Mouse (Mus musculus): ENCODE results near the gene Nkx2-3. TPM values are rescaled to one million over a fixed set of nuclear protein-coding genes. Genes with fewer than 3 reads are reported as not detected.

The Nkx2-3 gene
- polyA plus RNA-seq, 1 experiment from 2014 or later = not detected

DNA sequence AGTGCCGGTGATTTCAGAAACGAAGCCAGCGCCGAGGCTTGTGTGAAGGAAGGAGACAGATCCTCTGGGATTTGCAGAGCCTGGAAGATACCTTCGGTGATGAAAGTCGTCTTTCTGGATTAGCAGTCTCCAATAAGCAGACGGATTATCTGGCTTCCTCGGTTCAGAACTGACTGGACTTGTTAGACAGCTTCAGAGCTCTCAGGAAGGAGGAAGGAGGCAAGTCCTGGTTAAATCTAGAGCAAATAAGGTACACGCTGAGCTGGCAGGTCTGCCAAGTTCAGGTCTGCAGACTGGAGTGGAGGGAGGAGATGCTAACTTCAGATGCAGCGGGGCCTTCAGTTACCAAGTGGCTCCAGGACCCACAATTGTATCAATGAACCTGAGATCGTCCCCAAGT, 29.7 kb downstream of the Nkx2-3 start:
- WGBS = 76% methylated on average over 11 of the region's 11 CpGs
- H3K27ac ChIP-seq = no peak overlapping the region
- no peak overlapping the region for H3K9ac ChIP-seq
- H3K9me3 ChIP-seq = no peaks in the 10 kb centered on the region
- no peak overlapping the region for H3K4me3 ChIP-seq
- no peaks in the 10 kb centered on the region for H3K36me3 ChIP-seq
- H3K27me3 ChIP-seq (replicated peaks) = no peaks in the 10 kb centered on the region
- no peaks in the 10 kb centered on the region for H3K4me1 ChIP-seq
- H3K4me2 ChIP-seq (replicated peaks) = no peak overlapping the region
- ATAC-seq (ENCODE audit: low FRiP score, low read depth) = no peak

DNA sequence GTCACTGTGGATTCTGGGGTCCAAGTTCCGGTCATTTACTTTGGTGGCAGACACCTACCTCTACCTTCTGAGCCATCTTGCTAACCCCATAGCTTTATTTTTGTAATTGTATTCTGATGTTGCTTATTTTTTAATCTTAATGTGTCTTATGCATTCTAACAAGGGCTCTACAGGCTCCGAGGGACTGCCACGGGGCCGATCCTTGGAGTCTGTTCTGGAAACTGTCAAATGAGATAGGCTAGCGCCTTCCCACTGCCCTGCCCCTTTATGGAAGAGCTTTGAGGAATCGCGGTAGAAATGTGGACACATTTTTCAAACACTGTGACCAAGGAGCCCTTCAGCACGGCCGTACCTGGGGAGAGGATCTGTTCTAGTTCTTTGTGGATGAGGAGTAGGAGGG, 30.7 kb downstream of the Nkx2-3 start:
- H3K27me3 ChIP-seq (replicated peaks) = no peaks in the 10 kb centered on the region
- no peak for ATAC-seq (ENCODE audit: low FRiP score, low read depth)
- no peak overlapping the region for H3K4me2 ChIP-seq (replicated peaks)
- 80% methylated on average over 9 of the region's 9 CpGs for WGBS
- no peaks in the 10 kb centered on the region for H3K36me3 ChIP-seq
- no peaks in the 10 kb centered on the region for H3K9me3 ChIP-seq
- no peak overlapping the region for H3K27ac ChIP-seq
- H3K9ac ChIP-seq = no peak overlapping the region
- H3K4me1 ChIP-seq = no peaks in the 10 kb centered on the region
- H3K4me3 ChIP-seq = no peak overlapping the region

DNA sequence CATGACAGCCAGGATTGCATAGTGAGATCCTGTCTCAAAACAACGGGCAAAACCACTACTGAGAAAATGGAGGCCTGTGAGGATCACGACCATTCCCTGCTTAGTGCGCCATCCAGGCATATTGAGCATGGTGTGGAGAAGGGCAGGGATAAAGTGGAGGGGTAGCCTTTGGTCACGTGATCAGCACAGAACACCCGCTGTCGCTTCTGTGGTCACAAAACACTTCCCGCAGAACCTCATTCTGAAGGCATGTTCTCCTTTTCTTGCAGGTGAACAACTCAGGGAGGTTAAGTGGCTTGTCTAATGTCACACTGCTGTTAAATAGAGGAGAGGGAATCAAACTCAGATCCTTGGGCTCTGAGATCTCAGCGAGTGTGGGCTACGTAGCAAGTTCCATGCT, 33.4 kb downstream of the Nkx2-3 start:
- Histone ChIP-seq H3K27me3 (replicated peaks) (no peaks in the 10 kb centered on the region), H3K27ac (no peak overlapping the region), H3K36me3 (no peaks in the 10 kb centered on the region), H3K9ac (no peak overlapping the region), H3K9me3 (no peaks in the 10 kb centered on the region), H3K4me3 (no peak overlapping the region), H3K4me1 (no peaks in the 10 kb centered on the region), H3K4me2 (replicated peaks) (no peak overlapping the region)
- ATAC-seq (ENCODE audit: low FRiP score, low read depth) = no peak
- WGBS = 91% methylated on average over 9 of the region's 9 CpGs

DNA sequence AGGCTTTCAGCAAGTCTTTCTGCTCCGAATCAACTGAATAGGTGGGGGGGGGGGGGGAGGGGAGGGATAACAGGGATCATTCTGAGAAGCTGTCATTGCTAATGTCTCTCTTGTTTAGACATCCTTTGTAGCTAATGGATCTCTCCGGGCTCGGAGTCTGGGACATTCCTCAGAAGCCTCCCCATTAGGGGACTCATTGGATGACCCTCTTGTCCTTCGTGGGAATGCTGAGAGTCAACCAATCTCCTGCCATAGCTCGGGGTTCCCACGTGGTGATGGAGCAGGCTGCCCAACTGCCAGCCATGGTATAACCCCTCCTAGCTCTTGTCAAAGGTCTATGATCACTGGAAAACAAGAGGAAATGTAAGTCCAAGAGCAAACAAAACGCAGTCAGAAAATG, 34.7 kb downstream of the Nkx2-3 start:
- H3K9ac ChIP-seq = no peak overlapping the region
- no peaks in the 10 kb centered on the region for H3K4me1 ChIP-seq
- H3K36me3 ChIP-seq = no peaks in the 10 kb centered on the region
- no peak overlapping the region for H3K4me2 ChIP-seq (replicated peaks)
- no peaks in the 10 kb centered on the region for H3K9me3 ChIP-seq
- no peak overlapping the region for H3K4me3 ChIP-seq
- H3K27me3 ChIP-seq (replicated peaks) = no peaks in the 10 kb centered on the region
- ATAC-seq (ENCODE audit: low FRiP score, low read depth) = no peak
- no peak overlapping the region for H3K27ac ChIP-seq
- 67% methylated on average over 7 of the region's 7 CpGs for WGBS

DNA sequence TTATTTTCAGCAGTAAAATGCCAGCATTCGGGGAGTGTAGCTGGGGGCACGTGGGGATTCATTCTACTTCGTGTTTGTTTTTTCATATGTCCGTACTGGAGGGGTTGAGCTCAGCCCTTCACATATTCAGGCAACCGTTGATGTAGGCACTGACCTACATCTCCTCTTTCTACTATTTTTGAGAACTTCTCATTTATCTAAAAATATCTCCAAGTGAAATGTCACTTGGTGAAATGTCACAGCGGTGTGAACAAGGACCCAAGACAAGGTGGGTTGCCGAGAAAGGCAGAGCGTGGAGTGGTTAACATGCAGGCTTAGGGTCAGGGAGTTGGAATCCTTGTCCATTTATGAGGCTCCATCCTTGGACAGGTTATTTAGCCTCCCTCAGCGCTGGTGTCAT, 35.1 kb downstream of the Nkx2-3 start:
- Histone ChIP-seq H3K4me3 (no peak overlapping the region), H3K27me3 (replicated peaks) (no peaks in the 10 kb centered on the region), H3K36me3 (no peaks in the 10 kb centered on the region), H3K9ac (no peak overlapping the region), H3K27ac (no peak overlapping the region), H3K9me3 (no peaks in the 10 kb centered on the region), H3K4me1 (no peaks in the 10 kb centered on the region), H3K4me2 (replicated peaks) (no peak overlapping the region)
- WGBS = 90% methylated on average over 9 of the region's 9 CpGs
- no peak for ATAC-seq (ENCODE audit: low FRiP score, low read depth)

DNA sequence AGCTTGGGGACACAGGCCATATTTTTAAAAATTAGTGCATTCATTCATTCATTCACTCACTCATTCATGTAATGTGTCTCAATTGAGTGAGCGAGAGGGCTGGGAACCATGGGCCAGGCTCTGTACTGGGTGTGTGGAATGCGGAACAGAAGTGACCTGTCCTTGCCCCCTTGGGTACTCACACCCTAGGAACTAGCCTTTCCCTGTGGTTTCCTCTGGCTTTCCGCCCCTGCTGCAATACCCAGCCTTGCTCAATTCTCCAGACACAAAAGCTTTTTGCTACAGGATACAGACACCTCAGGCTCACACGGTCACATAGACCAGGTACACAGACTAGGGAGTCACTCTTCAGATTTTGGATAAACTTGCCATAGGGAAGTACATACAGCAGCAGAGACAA, 36.2 kb downstream of the Nkx2-3 start:
- H3K9ac ChIP-seq = no peak overlapping the region
- no peaks in the 10 kb centered on the region for H3K36me3 ChIP-seq
- H3K27me3 ChIP-seq (replicated peaks) = no peaks in the 10 kb centered on the region
- no peak for ATAC-seq (ENCODE audit: low FRiP score, low read depth)
- no peak overlapping the region for H3K27ac ChIP-seq
- H3K4me3 ChIP-seq = no peak overlapping the region
- 90% methylated on average over 4 of the region's 4 CpGs for WGBS
- H3K4me2 ChIP-seq (replicated peaks) = no peak overlapping the region
- no peaks in the 10 kb centered on the region for H3K4me1 ChIP-seq
- H3K9me3 ChIP-seq = no peaks in the 10 kb centered on the region

DNA sequence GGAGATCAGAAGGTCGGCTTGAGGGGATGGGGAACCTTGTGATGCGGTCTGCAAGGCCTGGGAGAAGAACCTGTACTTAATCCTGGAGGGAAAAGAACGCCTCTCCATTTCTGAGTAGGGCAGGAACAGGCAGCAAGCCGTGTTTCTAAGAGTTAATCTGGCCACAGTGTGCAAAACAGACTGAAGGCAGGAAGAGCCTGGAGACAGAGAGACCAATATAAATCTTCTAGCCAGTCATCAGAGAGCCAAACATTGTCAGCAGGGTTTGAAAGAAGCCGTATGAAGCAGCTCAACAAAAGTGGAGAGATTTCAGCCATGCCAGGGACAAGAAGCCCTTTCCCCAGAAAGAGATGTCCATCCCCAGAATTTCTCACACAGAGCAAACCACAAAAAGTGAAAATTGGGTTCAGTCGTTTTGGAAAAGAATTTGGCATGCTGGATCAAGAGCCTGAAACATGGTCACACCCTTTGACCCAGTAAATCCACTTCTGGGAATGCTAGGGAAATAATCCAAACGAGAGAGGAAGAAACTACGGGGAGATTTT, 39.2 kb downstream of the Nkx2-3 start:
- no peak overlapping the region for H3K27ac ChIP-seq
- ATAC-seq (ENCODE audit: low FRiP score, low read depth) = no peak
- H3K4me2 ChIP-seq (replicated peaks) = no peak overlapping the region
- H3K4me1 ChIP-seq = no peaks in the 10 kb centered on the region
- 62% methylated on average over 8 of the region's 8 CpGs for WGBS
- no peak overlapping the region for H3K4me3 ChIP-seq
- no peak overlapping the region for H3K9ac ChIP-seq
- H3K9me3 ChIP-seq = no peaks in the 10 kb centered on the region
- no peaks in the 10 kb centered on the region for H3K27me3 ChIP-seq (replicated peaks)
- H3K36me3 ChIP-seq = no peaks in the 10 kb centered on the region

DNA sequence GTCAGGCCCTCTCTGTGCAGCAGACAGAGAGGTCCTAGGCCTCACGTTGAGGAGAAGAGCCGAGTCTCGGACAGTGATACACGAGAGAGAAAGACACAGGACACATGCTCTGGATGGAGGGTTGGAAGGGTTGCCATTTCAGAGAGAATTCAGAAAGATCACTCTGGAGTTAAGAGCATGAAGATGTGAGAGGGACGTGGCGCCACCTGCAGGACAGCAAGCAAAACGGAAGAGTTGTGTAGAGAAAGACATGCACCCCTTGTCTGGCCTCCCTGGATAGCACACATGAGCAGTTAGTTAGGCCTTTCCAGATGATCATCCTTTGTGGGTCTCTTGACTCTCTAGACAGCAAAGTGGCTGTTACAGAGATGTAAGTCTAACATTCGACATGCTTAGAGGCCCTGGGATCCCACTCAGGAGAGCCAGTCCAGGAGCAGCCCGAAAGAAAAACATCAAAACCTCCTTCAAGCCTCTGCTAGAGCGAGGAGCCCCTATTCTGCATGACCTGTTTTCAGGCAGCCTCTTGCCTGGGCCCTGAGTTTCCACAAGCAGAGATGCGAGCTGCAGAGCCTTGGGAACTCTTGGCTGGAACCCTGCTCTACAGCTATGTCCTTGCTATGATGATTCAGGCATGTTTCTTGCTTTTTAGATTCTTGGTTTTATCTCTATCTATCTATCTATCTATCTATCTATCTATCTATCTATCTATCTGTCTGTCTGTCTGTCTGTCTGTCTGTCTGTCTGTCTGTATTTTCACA, 43.8 kb downstream of the Nkx2-3 start:
- no peaks in the 10 kb centered on the region for H3K27me3 ChIP-seq (replicated peaks)
- H3K9ac ChIP-seq = no peak overlapping the region
- no peak overlapping the region for H3K4me2 ChIP-seq (replicated peaks)
- no peak overlapping the region for H3K27ac ChIP-seq
- H3K4me3 ChIP-seq = no peak overlapping the region
- no peaks in the 10 kb centered on the region for H3K4me1 ChIP-seq
- WGBS = 41% methylated on average over 11 of the region's 11 CpGs
- no peaks in the 10 kb centered on the region for H3K9me3 ChIP-seq
- no peaks in the 10 kb centered on the region for H3K36me3 ChIP-seq
- ATAC-seq (ENCODE audit: low FRiP score, low read depth) = no peak

DNA sequence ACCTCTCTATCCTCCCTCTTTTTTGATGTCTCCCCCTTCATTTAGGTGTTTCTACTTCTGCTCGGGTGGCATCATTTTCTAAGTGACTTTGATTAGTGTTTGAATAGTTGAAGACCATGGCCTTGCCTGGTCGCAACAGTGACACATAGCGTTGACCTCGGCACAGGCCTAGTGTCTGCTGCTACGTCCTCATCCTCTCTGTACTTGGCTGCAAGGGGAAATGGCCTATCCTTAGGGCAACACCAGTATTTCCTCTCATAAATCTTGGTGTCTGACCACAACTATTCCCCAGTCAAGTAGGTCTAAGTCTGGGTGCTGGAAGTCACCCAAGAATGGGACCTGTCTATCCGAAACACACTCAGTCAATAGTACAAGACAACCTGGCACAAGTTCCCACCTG, 47.5 kb downstream of the Nkx2-3 start:
- 83% methylated on average over 6 of the region's 6 CpGs for WGBS
- Histone ChIP-seq H3K36me3 (peaks cover 12% of the 10 kb centered on the region), H3K9me3 (no peaks in the 10 kb centered on the region), H3K9ac (no peak overlapping the region), H3K27me3 (replicated peaks) (no peaks in the 10 kb centered on the region), H3K27ac (no peak overlapping the region), H3K4me2 (replicated peaks) (no peak overlapping the region), H3K4me1 (peaks cover 5% of the 10 kb centered on the region), H3K4me3 (no peak overlapping the region)
- ATAC-seq (ENCODE audit: low FRiP score, low read depth) = no peak

DNA sequence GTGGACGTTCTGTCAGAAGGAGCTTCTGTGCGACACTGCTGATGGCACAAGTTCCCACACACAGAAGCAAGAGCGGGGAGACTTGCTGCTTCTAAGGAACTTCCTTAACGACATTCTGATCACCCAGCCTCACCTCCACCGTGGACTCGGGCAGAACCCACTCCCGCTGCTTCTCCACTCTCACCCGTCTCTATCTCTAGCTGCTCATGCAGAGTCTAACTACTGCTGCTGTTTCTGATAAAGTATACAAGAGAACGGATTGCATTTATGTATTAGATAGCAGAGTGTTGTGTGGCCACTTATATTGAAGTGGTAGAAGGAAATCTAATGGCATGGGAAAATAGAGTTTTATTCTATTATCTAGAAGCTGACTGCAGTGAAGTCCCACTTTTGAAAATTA, 48.6 kb downstream of the Nkx2-3 start:
- peaks cover 5% of the 10 kb centered on the region for H3K4me1 ChIP-seq
- H3K9me3 ChIP-seq = no peaks in the 10 kb centered on the region
- H3K9ac ChIP-seq = no peak overlapping the region
- H3K4me3 ChIP-seq = no peak overlapping the region
- no peak for ATAC-seq (ENCODE audit: low FRiP score, low read depth)
- H3K27ac ChIP-seq = no peak overlapping the region
- WGBS = 84% methylated on average over 9 of the region's 9 CpGs
- peaks cover 12% of the 10 kb centered on the region for H3K36me3 ChIP-seq
- H3K27me3 ChIP-seq (replicated peaks) = no peaks in the 10 kb centered on the region
- H3K4me2 ChIP-seq (replicated peaks) = no peak overlapping the region

DNA sequence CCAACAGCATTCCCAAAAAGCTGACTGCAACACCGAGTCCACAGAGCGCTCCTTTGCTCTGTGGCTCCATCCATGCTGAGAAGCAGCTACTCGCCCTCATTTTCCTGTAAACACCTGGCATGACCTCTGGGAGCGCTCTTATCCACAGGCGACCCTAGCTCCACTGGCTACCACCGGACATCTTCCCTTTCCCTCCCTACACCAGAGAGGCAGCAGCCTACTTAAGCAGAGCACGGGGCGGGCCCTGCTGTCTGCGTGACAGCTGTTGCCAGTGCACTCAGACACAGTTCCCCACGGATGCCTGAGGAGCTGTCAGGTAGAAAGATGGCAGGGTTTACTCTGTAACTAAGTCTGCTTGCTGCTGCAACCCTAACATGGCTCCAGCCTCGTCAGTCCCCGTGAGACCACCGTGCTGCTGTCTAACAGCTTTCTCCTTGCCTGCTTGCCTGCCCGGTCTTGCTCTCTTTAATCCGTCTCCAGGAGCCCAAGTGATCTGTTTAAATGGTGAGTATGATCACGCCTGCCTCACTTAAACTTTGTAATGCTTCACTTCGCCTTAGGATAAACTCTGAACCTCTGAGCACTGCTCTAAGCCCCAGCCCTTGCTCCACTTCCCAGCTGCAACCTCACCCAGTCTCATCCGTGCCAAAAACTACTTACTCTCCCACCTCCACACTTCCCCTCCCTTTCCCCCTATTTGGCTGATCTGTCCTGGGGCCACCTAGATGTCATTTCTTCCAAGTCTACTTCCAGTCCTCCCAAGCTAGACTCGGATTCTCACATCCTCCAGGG, 50.2 kb downstream of the Nkx2-3 start:
- H3K9me3 ChIP-seq = no peaks in the 10 kb centered on the region
- no peak overlapping the region for H3K27ac ChIP-seq
- H3K36me3 ChIP-seq = peaks cover 16% of the 10 kb centered on the region
- no peaks in the 10 kb centered on the region for H3K27me3 ChIP-seq (replicated peaks)
- H3K9ac ChIP-seq = no peak overlapping the region
- H3K4me2 ChIP-seq (replicated peaks) = no peak overlapping the region
- 43% methylated on average over 19 of the region's 19 CpGs for WGBS
- H3K4me1 ChIP-seq = peaks cover 5% of the 10 kb centered on the region
- no peak; the same call in 1 of the 2 replicates for ATAC-seq (ENCODE audit: low FRiP score, low read depth)
- no peak overlapping the region for H3K4me3 ChIP-seq

DNA sequence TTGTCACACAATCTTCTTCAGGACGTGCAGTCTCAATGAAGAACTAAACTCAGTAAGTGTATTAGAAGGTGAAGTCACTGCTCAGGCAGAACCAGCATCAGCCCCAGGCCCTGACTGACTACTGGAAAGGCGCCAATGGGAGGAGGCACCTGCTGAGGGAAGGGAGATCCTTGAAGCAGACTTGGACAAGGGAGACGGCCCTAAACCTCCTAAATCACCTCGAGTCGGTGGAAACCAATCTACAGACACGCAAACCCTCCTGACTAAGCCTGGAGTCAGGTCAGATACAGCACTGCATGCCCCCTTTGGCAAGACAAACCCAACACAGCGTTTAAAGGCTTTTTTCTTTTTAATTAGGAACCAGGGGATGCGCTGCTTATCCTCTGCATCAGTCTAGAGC, 51.3 kb downstream of the Nkx2-3 start:
- 88% methylated on average over 8 of the region's 8 CpGs for WGBS
- no peak overlapping the region for H3K27ac ChIP-seq
- no peak overlapping the region for H3K4me2 ChIP-seq (replicated peaks)
- H3K27me3 ChIP-seq (replicated peaks) = no peaks in the 10 kb centered on the region
- H3K4me1 ChIP-seq = peaks cover 5% of the 10 kb centered on the region
- H3K36me3 ChIP-seq = peaks cover 16% of the 10 kb centered on the region
- no peak overlapping the region for H3K4me3 ChIP-seq
- no peak for ATAC-seq (ENCODE audit: low FRiP score, low read depth)
- no peaks in the 10 kb centered on the region for H3K9me3 ChIP-seq
- no peak overlapping the region for H3K9ac ChIP-seq

Measured in neural tube, embryonic 12.5 days (tissue).